Mouse (Mus musculus) stomach, postnatal 0 days (tissue): ENCODE measurements around the gene Fam57a. TPM values are rescaled to one million over a fixed set of nuclear protein-coding genes. Genes with fewer than 3 reads are reported as not detected.

Source experiments
- ATAC-seq: fragments of 200-750 bp; cut with Nextera tagmentation; 2 replicates; pipeline ENCODE4 v1.8.0; 2017; ENCODE audit not compliant: low FRiP score, low TSS enrichment
- DNase-seq: peaks from one replicate; pipeline ENCODE4 v3.0.0-alpha.2; 2016; ENCODE audit warnings: low spot score
- H3K27ac ChIP-seq: fragments of 300-500 bp; sonication (generic); replicated peaks from 2 replicates; pipeline ENCODE4 v1.5.1; 2014; ENCODE audit warnings: mild to moderate bottlenecking, control low read depth
- H3K27me3 ChIP-seq: fragments of 300-500 bp; sonication (generic); 2 replicates; pipeline ENCODE4 v1.6.1; 2014; ENCODE audit warnings: low read length; ENCODE audit not compliant: control insufficient read depth, insufficient read depth
- H3K36me3 ChIP-seq: fragments of 300-500 bp; sonication (generic); 2 replicates; pipeline ENCODE4 v1.6.1; 2014; ENCODE audit warnings: low read length, mixed read lengths; ENCODE audit not compliant: control insufficient read depth, insufficient read depth
- H3K4me1 ChIP-seq: fragments of 300-500 bp; sonication (generic); replicated peaks from 2 replicates; pipeline ENCODE4 v1.6.1; 2014; ENCODE audit warnings: antibody characterized with exemption; ENCODE audit not compliant: control insufficient read depth, insufficient read depth
- H3K4me2 ChIP-seq: fragments of 300-500 bp; sonication (generic); replicated peaks from 2 replicates; pipeline ENCODE4 v1.6.1; 2014; ENCODE audit warnings: low read depth, mild to moderate bottlenecking, control low read depth, moderate library complexity
- H3K4me3 ChIP-seq: fragments of 300-500 bp; sonication (generic); 2 replicates; pipeline ENCODE4 v1.5.1; 2014; ENCODE audit warnings: low read depth, low read length, control low read depth
- H3K9ac ChIP-seq: fragments of 300-500 bp; sonication (generic); 2 replicates; pipeline ENCODE4 v1.6.1; 2014; ENCODE audit warnings: mild to moderate bottlenecking, low read length, control low read depth, mixed read lengths
- H3K9me3 ChIP-seq: fragments of 300-500 bp; sonication (generic); 2 replicates; pipeline ENCODE4 v1.6.1; 2016; ENCODE audit warnings: low read length; ENCODE audit not compliant: control insufficient read depth
- CTCF ChIP-seq: IDR thresholded peaks from 2 replicates; pipeline ENCODE4 v1.5.1; 2016; ENCODE audit warnings: antibody characterized with exemption, low read depth, mild to moderate bottlenecking, moderate library complexity
- EP300 ChIP-seq: optimal IDR thresholded peaks from 2 replicates; pipeline ENCODE3; 2016; ENCODE audit warnings: antibody characterized with exemption
- WGBS: fragments of 180-500 bp; shearing (Covaris S2); extraction: QIAGEN DNeasy Blood & Tissue Kit; methylation state at CpG from one replicate; pipeline ENCODE4 v1.1.7; 2014; 5-methylcytosine and 5-hydroxymethylcytosine counted together
- polyA plus RNA-seq: library from polyadenylated mRNA; unstranded; fragments of >200 nt; fragmentation: Nextera tagmentation; extraction: Ambion mirVana; gene quantifications from 2 replicates; pipeline ENCODE4 v1.2.1, GENCODE M21; 2015

Gene Fam57a
- polyA plus RNA-seq, 1 experiment from 2014 or later: 328 TPM

DNA sequence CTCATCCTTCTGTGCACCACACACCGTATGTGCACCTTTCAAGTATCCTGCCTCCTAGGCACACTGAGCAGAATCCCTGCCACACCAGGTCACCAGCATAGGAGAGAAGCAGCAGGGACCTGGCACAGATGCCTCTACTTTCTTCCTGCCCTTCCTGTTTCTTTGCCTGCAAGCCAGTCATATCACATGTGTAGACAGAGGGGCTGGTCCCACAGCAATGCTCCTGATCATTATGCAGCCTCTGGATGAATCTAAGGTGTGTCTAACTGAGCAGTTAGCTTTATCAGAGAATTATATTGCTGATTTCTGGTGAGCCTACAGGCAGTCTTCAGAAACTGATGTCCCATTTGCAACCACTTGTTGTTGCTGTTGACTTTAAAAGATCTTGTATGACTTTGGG is 34.3 kb upstream of the Fam57a start:
- Histone ChIP-seq H3K9ac (no peak overlapping the region), H3K4me2 (no peak overlapping the region), H3K27ac (no peak overlapping the region), H3K4me3 (no peak overlapping the region), H3K9me3 (no peaks in the 10 kb centered on the region), H3K27me3 (no peaks in the 10 kb centered on the region), H3K36me3 (0 out of 2 replicates have a peak, but pooled peaks cover 2% of the 10 kb centered on the region), H3K4me1 (peaks cover 11% of the 10 kb centered on the region)
- ATAC-seq (no peak), DNase-seq (no peak)
- WGBS: 100% methylated on average over 1 of the region's 1 CpGs
- TF ChIP-seq CTCF (no peak), EP300 (no peak)

- no peaks in the 10 kb centered on the region for H3K27me3 ChIP-seq
- H3K9ac ChIP-seq: no peak overlapping the region
- H3K4me1 ChIP-seq: peaks cover 11% of the 10 kb centered on the region
- H3K4me3 ChIP-seq: no peak overlapping the region
- DNase-seq (peak; percentile 33), ATAC-seq (no peak)
- TF ChIP-seq EP300 (no peak), CTCF (no peak)
- H3K36me3 ChIP-seq: 0 out of 2 replicates have a peak, but pooled peaks cover 2% of the 10 kb centered on the region
- WGBS: 56% methylated on average over 8 of the region's 8 CpGs
- peak overlapping the region; percentile 61 for H3K27ac ChIP-seq
- H3K4me2 ChIP-seq: no peak overlapping the region
- no peaks in the 10 kb centered on the region for H3K9me3 ChIP-seq
These were observed 33.1 kb upstream of the Fam57a start for GRCm38 (mm10) chr11:76146187-76147010.

- H3K4me2 ChIP-seq: peak overlapping the region; percentile 37; the same call in 1 of the 2 replicates
- H3K4me1 ChIP-seq: peaks cover 11% of the 10 kb centered on the region
- no peak overlapping the region for H3K9ac ChIP-seq
- WGBS: 22% methylated on average over 8 of the region's 8 CpGs
- H3K9me3 ChIP-seq: no peaks in the 10 kb centered on the region
- ATAC-seq (peak; percentile 54; the same call in 1 of the 2 replicates), DNase-seq (no peak)
- no peak for TF ChIP-seq EP300
- no peak for TF ChIP-seq CTCF
- H3K4me3 ChIP-seq: no peak overlapping the region
- peak overlapping the region; percentile 67 for H3K27ac ChIP-seq
- no peaks in the 10 kb centered on the region for H3K27me3 ChIP-seq
- H3K36me3 ChIP-seq: no peaks in the 10 kb centered on the region
These were observed 31.1 kb upstream of the Fam57a start for GRCm38 (mm10) chr11:76148055-76149008.

- H3K27ac ChIP-seq: no peak overlapping the region
These were observed 28.5 kb upstream of the Fam57a start for GRCm38 (mm10) chr11:76150980-76151379.

DNA sequence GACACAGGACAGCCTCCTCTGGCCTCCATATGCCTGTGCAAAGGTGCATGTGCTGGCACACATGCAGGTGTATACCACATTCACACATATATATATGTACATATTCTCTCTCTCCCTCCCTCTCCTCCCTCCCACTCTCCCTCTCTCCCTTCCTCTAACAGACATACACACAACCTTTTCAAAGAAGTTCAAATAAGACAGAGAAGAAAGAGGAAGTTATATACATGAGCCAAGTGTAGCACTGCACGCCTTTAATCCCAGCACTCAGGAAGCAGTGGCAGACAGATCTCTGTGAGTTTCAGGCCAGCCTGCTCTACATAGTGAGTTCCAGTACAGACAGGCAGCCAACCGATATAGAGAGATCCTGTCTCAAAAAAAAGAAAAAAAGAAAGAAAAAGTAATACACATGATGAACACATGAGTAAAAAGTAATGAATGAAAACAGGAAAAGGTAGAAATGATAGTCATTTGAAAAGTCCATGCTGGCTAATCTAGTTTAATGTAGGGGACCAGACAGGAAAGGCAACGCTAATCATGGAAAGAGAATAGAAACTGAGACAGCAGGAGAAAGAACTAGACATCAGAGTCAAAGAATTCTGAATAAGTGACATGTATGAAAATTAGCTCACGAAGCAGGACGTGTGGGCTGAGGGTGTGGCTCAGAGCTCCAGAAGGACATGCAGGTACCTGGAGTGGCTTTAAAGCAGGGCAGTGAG is 26.1 kb upstream of the Fam57a start:
- H3K9ac ChIP-seq: no peak overlapping the region
- H3K4me3 ChIP-seq: no peak overlapping the region
- no peak for DNase-seq
- ATAC-seq: no peak
- H3K4me1 ChIP-seq: peaks cover 5% of the 10 kb centered on the region
- no peaks in the 10 kb centered on the region for H3K9me3 ChIP-seq
- H3K4me2 ChIP-seq: no peak overlapping the region
- H3K27me3 ChIP-seq: no peaks in the 10 kb centered on the region
- 65% methylated on average over 5 of the region's 5 CpGs for WGBS
- H3K27ac ChIP-seq: no peak overlapping the region
- TF ChIP-seq CTCF (no peak), EP300 (no peak)
- H3K36me3 ChIP-seq: 0 out of 2 replicates have a peak, but pooled peaks cover 7% of the 10 kb centered on the region

More at GRCm38 (mm10) chr11:76150980-76151379, 28.5 kb upstream of the Fam57a start:
- no peak overlapping the region for H3K4me3 ChIP-seq
- H3K9me3 ChIP-seq: no peaks in the 10 kb centered on the region
- ATAC-seq (no peak), DNase-seq (no peak)
- H3K4me1 ChIP-seq: peaks cover 11% of the 10 kb centered on the region
- WGBS: 36% methylated on average over 4 of the region's 4 CpGs
- no peak overlapping the region for H3K9ac ChIP-seq
- TF ChIP-seq EP300 (no peak), CTCF (no peak)
- H3K36me3 ChIP-seq: 0 out of 2 replicates have a peak, but pooled peaks cover 3% of the 10 kb centered on the region
- no peaks in the 10 kb centered on the region for H3K27me3 ChIP-seq
- no peak overlapping the region for H3K4me2 ChIP-seq
